Comparison of ENCODE assay signal across 15 mouse cellular contexts in genomic region chr13:111494330-111495029, GRCm38 (mm10). TPM values are rescaled to one million over a fixed set of nuclear protein-coding genes. Genes with fewer than 3 reads are reported as not detected.
"Had no signal": no experiment of that assay in that cellular context is flagged by ENCODE, and none has a peak within 500 bp of the region (broad histone marks: within the 10 kb centered on the region; RNA-seq: fewer than 3 reads in every experiment).

No protein-coding gene starts in this region.

- DNase-seq: kidney, adult 18-20 months; kidney, postnatal 25 days; lung, adult 18-20 months; midbrain, embryonic 14.5 days had no signal

- H3K4me3 ChIP-seq: intestine, embryonic 15.5 days; left cerebral cortex, adult 2 months; limb, embryonic 15.5 days; myocyte; neural tube, embryonic 15.5 days; stomach, embryonic 15.5 days had no signal

- H3K9ac ChIP-seq: intestine, embryonic 15.5 days; limb, embryonic 15.5 days; liver, embryonic 14.5 days; neural tube, embryonic 15.5 days; stomach, embryonic 15.5 days had no signal

- H3K4me2 ChIP-seq: intestine, embryonic 15.5 days; limb, embryonic 15.5 days; neural tube, embryonic 15.5 days; stomach, embryonic 15.5 days had no signal

- H3K9me3 ChIP-seq: intestine, embryonic 15.5 days; limb, embryonic 15.5 days; neural tube, embryonic 15.5 days; stomach, embryonic 15.5 days had no signal

- H3K27ac ChIP-seq: intestine, embryonic 15.5 days; left cerebral cortex, adult 2 months; limb, embryonic 15.5 days; liver, embryonic 14.5 days; neural tube, embryonic 15.5 days; stomach, embryonic 15.5 days had no signal

- H3K36me3 ChIP-seq: intestine, embryonic 15.5 days; limb, embryonic 15.5 days; neural tube, embryonic 15.5 days; stomach, embryonic 15.5 days had no signal

- ATAC-seq: intestine, embryonic 15.5 days had no signal

RNA-seq across cellular contexts. Expression of gene Gm49496, which starts 55.3 kb away (rescaled TPM):
- polyA plus RNA-seq: intestine, embryonic 15.5 days; limb, embryonic 11.5 days; limb, embryonic 15.5 days; lung, embryonic 16.5 days; midbrain, embryonic 14.5 days; myocyte; neural tube, embryonic 11.5 days; neural tube, embryonic 15.5 days; spleen, adult 2 months; stomach, embryonic 15.5 days had no signal
